Mouse (Mus musculus) adrenal gland, postnatal 10 days (tissue): ENCODE results near the gene Alox12b. TPM values are rescaled to one million over a fixed set of nuclear protein-coding genes. Genes with fewer than 3 reads are reported as not detected.
A peak's percentile ranks its signal among the peaks of the same experiment; 100 is the strongest.

Experiments
- DNase-seq: peaks from one replicate; pipeline ENCODE4 v3.0.0; 2021; ENCODE audit warnings: mixed read lengths
- total RNA-seq, 2 experiments: library from RNA; stranded (reverse); gene quantifications; 2 replicates each; pipeline ENCODE4 v1.2.3; 2021

Alox12b gene
- total RNA-seq, 2 experiments from 2014 or later = not detected

DNA sequence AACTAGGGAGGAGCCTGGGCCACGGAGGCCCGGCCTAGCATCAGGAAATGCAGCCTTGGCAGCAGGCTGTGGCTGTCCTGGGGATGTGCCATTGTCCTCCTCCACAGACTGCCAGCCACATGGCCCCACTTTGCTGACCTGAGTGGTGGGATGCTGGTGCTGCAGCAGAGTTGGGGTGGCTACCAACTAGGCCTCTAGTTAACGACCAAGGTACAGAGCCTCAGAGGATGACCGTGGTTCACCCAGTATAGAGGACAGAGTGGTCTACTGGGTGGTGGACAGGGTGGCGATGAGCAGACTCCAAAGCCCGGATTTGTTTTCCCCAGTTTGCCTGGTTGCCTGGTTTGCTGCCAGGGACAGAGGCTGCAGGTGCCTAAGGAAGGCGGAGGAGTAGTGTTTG lies 17.9 kb downstream of the Alox12b start:
- no peak for DNase-seq

DNA sequence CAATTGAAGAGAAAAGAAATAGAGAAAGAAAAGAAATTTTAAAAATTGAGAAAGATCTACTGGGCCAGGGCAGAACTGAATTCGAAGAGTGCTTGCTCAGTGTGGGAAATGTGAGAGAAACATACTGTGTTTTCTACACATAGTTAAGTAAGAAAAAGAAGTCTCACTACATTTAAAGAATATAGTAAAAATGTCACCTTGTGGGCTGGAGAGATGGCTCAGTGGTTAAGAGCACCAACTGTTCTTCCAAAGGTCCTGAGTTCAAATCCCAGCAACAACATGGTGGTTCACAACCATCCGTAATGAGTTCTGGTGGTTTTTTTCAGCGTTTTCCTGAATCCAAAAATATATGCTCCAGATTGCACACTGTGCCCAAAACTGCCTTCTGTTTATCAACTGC lies 21.7 kb downstream of the Alox12b start:
- DNase-seq = no peak

DNA sequence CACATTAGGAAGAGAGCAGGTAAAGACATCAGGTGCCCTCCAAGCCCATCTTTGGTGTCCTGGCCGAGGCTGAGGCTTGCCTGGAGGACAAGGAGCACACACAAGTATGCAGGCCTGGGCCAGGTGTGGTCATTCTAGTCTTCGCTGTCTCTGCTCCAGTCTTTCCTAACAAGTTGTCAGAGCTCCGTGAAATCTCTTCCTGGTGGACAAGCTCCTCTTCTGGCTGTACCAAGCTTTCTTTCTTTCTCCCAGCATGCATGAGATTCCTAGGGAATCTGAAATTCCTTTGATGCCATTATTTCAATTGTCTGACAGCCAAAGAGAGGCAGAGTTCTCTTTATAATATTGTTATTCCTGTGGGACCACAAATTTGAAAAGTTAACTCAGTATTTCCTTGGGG lies 22.7 kb downstream of the Alox12b start:
- no peak for DNase-seq

DNA sequence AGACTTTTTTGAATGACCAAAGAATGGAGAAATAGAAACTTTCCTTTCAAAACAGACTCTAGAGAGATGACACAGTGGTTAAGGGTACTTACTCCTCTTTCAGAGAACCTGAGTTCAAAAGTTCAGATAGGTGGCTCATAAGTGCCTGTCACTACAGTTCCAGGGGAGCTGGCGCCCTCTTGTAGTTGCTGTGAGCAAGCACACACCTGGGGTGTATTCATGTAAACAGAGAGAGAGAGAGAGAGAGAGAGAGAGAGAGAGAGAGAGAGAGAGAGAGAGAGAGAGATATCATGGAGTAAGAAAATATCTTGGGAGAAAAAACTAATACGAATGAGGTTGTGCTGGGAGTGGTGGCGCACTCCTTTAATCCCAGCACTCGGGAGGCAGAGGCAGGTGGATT lies 23.3 kb downstream of the Alox12b start:
- no peak for DNase-seq

DNA sequence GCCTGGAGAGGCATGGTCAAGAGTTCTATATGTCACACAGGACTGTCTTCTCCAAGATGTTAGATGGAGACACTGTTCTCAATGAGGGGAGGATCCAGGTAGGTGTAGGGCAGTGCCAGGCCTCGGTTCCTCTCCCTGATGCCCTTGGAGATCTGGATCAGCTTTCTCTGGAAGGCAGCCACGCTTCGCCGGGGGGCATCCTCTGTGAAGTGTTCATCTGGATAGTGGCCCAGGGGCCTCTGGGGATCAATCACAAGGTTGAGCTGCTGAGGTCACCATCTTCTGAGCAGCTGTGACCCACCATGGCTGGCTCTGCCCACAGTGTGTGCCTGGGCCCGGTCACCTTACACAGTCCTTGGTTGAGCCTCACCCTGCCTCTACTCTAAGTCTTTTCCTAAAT lies 28.2 kb downstream of the Alox12b start:
- no peak for DNase-seq

DNA sequence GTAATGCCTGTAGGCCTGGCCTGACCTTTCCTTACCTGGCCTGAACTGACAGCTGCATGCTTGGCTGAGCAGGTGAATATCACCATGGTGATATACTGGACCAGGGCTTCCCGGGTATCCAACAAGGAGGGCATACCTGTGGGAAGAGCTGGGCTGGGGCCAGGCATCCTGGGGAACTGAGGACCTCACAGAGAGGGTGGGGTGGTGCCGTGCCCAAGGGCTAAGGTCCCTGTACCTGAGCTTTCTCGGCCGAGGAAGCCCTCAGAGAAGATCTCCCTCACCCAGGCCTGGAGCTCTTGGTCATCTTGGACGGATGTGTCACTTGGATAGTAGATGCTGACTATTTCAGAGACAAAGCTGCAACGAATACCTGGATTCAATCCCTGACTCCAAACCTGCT lies 29.1 kb downstream of the Alox12b start:
- no peak for DNase-seq

DNA sequence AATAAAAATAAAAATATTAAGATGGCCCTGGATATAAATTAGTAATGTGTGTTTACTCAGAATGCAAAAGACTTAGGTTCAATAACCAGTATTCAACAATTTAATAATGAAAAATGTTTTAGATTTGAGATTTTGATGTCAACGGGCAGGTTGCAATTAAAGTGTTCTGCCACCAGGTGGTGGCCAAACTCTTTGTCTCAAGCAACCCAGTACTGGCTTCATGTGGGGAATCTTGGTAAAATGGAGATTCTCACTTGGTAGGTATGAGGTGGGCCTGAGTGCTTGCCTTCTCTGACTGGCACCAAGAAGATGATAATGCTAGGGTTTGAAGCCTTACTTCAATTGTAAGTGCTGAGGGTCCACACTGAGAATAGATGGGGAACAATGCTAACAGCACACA lies 36.1 kb downstream of the Alox12b start:
- peak; percentile 53 for DNase-seq

DNA sequence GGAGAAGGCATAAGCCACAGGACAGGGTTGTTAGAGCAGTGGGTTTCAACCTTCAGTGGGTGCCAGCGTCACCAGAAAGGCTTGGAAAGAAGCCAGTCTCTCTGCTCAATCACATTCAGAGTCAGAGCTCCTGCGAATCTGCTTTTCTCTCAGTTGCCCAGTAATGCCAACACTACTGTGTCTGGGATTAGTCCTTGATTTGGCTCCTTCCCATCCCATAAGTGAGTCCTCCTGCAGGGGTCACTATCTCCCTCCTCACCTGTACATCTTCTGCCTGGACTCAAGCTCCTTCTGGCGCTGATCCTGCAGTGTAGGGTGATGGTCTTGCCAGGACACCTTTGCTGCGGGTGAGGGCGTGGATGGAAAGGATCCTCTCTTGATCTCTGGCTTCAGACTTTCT lies 40.0 kb downstream of the Alox12b start:
- DNase-seq = peak; percentile 10

DNA sequence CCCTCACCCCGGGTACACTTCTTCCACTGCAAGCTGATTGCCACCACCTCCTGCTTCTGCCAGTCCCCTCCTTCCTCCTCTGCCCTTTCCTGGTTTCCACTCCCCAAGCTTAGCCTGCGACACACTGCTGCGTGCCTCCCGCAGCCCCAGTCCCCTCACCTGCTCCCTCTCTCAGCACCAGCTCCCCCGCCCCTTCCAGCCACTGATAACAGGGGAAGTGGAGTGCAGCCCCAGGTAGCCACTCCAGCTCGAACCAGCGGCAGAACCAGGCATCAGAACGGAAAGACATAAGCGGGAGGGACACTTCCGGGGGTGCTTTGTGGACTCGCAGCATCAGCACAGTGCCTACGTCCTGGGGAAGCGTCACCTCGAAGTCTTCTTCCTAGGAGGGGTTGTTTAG lies 40.4 kb downstream of the Alox12b start:
- DNase-seq = no peak

DNA sequence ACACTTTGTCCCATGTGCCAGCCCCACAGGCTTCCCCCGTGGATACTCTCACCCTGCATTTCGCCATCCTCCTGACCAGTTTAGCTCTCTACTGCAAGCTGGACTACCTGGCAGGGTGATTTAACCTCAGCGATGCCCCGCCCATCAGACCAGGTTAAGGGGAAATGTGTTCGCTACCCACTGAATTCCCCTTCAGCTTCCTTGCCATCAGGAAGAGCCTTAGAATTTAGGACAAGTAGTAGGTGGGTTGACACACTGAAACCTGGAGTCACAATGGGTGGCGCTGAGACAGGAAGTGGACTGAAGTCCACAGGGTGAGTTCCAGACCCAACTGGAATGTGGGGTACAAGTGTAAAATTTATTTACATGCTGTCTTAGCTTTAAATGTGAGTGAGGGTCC lies 41.0 kb downstream of the Alox12b start, which contains the start of gene Alox8:
Alox8 (minus strand) TSS at position 101 of the 400 bp plus-strand sequence.
- no peak for DNase-seq

DNA sequence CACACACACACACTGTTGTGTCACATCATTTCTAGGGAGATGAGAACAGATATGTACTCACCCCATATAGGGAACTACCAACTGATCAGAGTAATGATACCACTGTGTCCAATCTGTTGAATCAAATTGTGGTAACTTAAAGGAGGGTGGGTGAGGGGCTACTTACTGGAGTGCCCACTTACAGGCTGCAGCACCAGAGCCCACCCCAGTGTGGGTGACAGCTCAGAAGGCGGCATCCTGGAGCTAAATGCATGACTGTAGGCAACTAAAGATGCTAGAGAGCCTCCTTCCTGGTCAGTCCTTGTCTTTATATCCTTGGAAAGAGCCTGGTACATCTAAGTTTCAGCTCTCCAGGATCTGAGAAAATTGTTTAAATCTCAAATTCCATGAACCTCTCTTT lies 42.5 kb downstream of the Alox12b start:
- DNase-seq = no peak

DNA sequence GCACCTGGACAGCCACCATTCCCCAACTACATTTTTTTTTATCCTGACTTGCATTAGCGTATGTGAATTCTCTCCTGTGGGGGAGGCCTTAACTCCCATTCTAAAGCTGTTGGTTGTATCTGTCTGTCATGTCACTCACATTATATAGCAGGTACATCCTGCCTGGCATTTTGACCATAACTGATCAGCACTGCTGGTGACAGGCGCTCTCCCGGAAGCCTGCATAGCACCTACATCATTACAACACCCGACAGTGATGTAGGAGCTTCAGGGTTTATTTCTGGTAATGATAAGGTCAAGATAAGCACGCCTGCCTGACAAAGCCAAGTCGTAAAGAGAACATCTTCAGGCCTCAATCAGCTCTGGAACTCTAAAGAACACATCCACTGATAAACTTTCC lies 43.4 kb downstream of the Alox12b start:
- no peak for DNase-seq

DNA sequence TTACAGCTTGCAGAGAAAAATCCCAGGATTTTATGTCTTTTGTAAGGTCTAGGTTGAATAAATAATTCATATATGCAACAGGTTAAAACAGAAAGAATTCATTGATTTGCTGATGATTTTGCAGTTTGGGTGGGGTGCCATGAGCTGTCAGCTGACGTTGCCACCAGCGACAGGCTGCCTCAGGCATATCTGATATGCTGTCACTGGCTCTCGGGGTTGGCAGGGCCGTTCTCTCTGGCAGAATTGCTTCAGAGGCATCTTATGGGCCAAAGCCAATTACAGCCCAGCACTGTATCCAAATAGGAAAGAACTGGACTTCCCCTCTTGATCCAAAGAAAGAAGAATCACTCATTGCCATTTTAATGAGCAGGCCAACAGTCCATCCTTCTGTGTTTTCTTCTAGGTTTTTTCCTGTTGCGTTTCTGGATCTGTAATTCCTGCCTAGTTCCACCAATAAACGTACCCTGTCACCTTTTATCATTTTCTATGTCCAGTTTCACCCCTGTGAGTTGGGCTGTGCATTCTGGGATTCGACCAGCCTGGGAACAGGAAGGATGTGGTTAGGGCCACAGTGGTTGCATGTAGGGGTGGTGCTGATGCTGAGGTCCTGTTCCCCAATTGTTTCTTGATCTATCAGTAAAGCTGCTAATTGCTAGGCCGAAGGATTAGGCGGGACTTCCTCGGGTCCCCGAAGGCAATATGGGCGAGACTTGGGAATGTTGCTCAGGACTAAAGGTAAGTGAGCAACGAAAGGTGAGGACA lies 45.9 kb downstream of the Alox12b start:
- DNase-seq = no peak

DNA sequence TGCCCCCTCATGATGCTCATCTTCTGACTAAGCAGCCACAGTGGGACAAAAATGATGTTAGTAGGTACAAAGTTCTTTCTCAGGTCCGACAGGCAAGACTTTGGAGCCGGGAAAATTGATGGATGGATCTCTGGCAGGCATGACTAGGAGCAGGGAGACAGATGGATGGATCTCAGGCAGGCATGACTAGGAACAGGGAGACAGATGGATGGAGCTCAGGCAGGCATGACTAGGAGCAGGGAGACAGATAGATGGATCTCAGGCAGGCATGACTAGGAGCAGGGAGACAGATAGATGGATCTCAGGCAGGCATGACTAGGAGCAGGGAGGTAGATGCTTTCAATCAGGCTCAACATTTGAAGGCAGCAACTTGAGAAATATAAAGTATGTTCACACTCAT lies 54.6 kb downstream of the Alox12b start:
- no peak for DNase-seq

DNA sequence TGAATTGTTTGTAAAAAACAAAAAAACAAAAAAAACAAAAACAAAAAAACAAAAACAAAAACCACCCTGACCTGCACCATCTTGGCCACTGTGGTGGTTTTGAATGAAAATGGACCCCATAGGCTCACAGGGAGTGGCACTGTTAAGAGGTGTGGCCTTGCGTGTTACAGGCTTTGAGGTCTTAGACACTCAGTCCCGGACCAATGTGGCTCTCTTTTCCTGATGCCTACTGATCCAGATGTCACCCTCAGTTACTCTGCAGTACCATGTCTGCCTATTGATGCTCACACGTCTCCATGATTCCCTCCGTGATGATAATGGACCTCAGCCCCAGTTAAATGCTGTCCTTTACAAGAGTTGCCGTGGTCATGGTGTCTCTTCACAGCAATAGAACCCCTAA lies 60.6 kb downstream of the Alox12b start:
- DNase-seq = no peak

DNA sequence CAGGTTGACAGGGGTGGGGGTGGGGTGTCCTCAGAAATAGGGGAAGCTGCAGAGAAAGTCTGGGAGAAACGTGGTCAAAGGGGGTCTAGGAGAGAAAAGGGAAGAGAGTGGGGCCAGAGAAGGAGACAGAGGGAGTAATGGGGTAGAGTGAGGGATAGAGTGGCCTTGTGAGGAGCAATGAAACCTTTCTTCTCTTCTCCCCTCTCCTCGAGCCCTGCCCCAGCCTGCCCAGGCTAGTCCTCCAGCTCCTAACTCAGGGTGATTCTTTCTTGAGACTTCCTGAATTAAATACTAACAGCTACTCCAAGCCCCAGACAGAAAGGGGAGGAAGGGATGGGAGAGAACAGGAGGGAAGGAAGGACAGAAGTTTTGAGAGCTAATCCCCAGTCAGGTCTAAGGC lies 61.9 kb downstream of the Alox12b start:
- no peak for DNase-seq

Other genes starting within 250 kb of the Alox12b start
- gene Odf4, start 229.9 kb upstream of the Alox12b start, total RNA-seq = under 1 TPM; 0.27 to 0.60 TPM
- 10 to 100 TPM; 25.4 to 35.9 TPM for gene Arhgef15, start 199.5 kb upstream of the Alox12b start, total RNA-seq
- 10 to 100 TPM; 28.5 to 32.9 TPM for gene Slc25a35, start 188.9 kb upstream of the Alox12b start, total RNA-seq
- gene Rangrf, start 181.8 kb upstream of the Alox12b start, total RNA-seq = 10 to 100 TPM; 20.4 to 24.7 TPM
- gene Pfas, start 148.5 kb upstream of the Alox12b start, total RNA-seq = 10 to 100 TPM; 23.8 to 32.9 TPM
- gene Ctc1, start 141.1 kb upstream of the Alox12b start, total RNA-seq = 10 to 100 TPM; 25.3 to 30.0 TPM
- gene Aurkb, start 111.3 kb upstream of the Alox12b start, total RNA-seq = 10 to 100 TPM; 16.2 to 22.5 TPM
- 10 to 100 TPM; 19.1 to 22.1 TPM for gene Borcs6, start 97.3 kb upstream of the Alox12b start, total RNA-seq
- gene Tmem107, start 86.2 kb upstream of the Alox12b start, total RNA-seq = 10 to 100 TPM; 13.2 to 13.8 TPM
- 100 to 1,000 TPM; 104 to 143 TPM for gene Vamp2, start 68.5 kb upstream of the Alox12b start, total RNA-seq
- gene Per1, start 61.8 kb upstream of the Alox12b start, total RNA-seq = 100 to 1,000 TPM in 1 of 2 experiments, 10 to 100 TPM in 1; 63.1 to 157 TPM
- gene Hes7, start 36.6 kb upstream of the Alox12b start, total RNA-seq = under 1 TPM; 0.18 to 0.36 TPM
- under 1 TPM; 0.48 to 0.66 TPM for gene 9130213A22Rik, start 34.4 kb upstream of the Alox12b start, total RNA-seq
- gene Aloxe3, start 31.1 kb upstream of the Alox12b start, total RNA-seq = under 1 TPM; 0.60 to 0.76 TPM
- gene Alox8, start 40.9 kb downstream of the Alox12b start, total RNA-seq = not detected
- gene Gucy2e, start 80.0 kb downstream of the Alox12b start, total RNA-seq = not detected
- gene Cntrob, start 166.8 kb downstream of the Alox12b start, total RNA-seq = 10 to 100 TPM in 1 of 2 experiments, 1 to 10 TPM in 1; 7.8 to 12.6 TPM
- gene Trappc1, start 167.0 kb downstream of the Alox12b start, total RNA-seq = 10 to 100 TPM; 75.1 to 78.6 TPM
- 1 to 10 TPM; 5.1 to 7.9 TPM for gene Kcnab3, start 169.3 kb downstream of the Alox12b start, total RNA-seq
- gene Rnf227, start 183.5 kb downstream of the Alox12b start, total RNA-seq = 1 to 10 TPM; 4.2 to 7.2 TPM
- 100 to 1,000 TPM in 1 of 2 experiments, 10 to 100 TPM in 1; 93.8 to 128 TPM for gene Chd3, start 212.4 kb downstream of the Alox12b start, total RNA-seq
- gene Naa38, start 238.5 kb downstream of the Alox12b start, total RNA-seq = 100 to 1,000 TPM; 124 to 138 TPM
- gene Cyb5d1, start 238.6 kb downstream of the Alox12b start, total RNA-seq = 10 to 100 TPM; 32.4 to 38.9 TPM
- gene Tmem88, start 241.2 kb downstream of the Alox12b start, total RNA-seq = 10 to 100 TPM; 29.1 to 33.0 TPM